Mouse (Mus musculus): ENCODE measurements around the gene Mrpl51. TPM values are rescaled to one million over a fixed set of nuclear protein-coding genes. Genes with fewer than 3 reads are reported as not detected.

Mrpl51 gene
- total RNA-seq, 1 experiment, result 184 TPM

DNA sequence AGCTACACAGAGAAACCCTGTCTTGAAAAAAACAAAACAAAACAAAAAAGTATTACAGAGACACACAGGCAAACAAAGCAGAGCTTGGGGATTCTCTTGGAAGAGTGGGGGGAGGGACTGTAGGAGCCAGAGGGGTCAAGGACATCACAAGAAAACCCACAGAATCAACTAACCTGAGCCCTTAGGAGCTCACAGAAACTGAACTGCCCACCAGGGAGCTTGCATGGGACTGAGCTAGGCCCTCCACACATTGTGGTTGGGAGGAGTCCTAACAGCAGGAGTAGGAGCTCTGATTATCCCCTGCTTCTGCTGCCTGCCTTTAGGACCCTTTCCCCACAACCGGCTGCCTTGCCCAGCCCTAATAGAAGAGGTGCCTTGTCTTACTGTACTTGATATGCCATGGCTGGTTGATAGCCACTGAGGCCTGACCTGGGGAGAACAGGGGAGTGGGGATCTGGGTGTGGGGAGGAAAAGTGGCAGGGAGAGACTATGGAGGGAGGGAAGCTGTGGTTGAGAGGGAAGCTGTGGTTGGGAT is 4.0 kb downstream of the Mrpl51 start:
- in situ Hi-C loops (cut with MboI; ENCODE audit: low sequenced_read_pairs in 2 of 2, unreplicated experiment in 2 of 2), result no loop called here
- H3K27ac ChIP-seq (ENCODE audit: insufficient read depth, low read depth, low read length, poor library complexity, severe bottlenecking), result peak overlapping the region; percentile 98
- no peak for TF ChIP-seq ZC3H11A (IDR thresholded peaks at IDR 0.05; ENCODE audit: borderline replicate concordance, low read depth, low read length)
- no peak for TF ChIP-seq ZNF384 (IDR thresholded peaks at IDR 0.05; ENCODE audit: low read depth, low read length)
- TF ChIP-seq CHD2 (IDR thresholded peaks at IDR 0.05; ENCODE audit: low read depth, low read length), result no peak
- TF ChIP-seq HCFC1 (IDR thresholded peaks at IDR 0.05; ENCODE audit: borderline replicate concordance, insufficient read depth, low read length), result no peak
- no peak for TF ChIP-seq MAFK (IDR thresholded peaks at IDR 0.05; ENCODE audit: insufficient read depth, low read depth, low read length)
- DNase-seq (ENCODE audit: low read depth, low spot score), result no peak
- H3K4me3 ChIP-seq (ENCODE audit: insufficient read depth in 1 of 2, low read depth in 1 of 2, low read length in 2 of 2, poor library complexity in 1 of 2, severe bottlenecking in 1 of 2), result no peak overlapping the region
- peak overlapping the region; percentile 60 for H3K9ac ChIP-seq (ENCODE audit: insufficient read depth, low read depth, low read length, poor library complexity, severe bottlenecking)
- H3K4me1 ChIP-seq (ENCODE audit: control insufficient read depth in 2 of 2, insufficient read depth in 2 of 2, low read length in 2 of 2, poor library complexity in 1 of 2), result peaks cover 6 to 12% of the 10 kb centered on the region in 2 experiments
- H3K9me3 ChIP-seq (ENCODE audit: control insufficient read depth, insufficient read depth, low read depth, low read length), result no peaks in the 10 kb centered on the region
- H3K36me3 ChIP-seq (ENCODE audit: control insufficient read depth, insufficient read depth, low read length, poor library complexity, severe bottlenecking), result peaks cover 2% of the 10 kb centered on the region

DNA sequence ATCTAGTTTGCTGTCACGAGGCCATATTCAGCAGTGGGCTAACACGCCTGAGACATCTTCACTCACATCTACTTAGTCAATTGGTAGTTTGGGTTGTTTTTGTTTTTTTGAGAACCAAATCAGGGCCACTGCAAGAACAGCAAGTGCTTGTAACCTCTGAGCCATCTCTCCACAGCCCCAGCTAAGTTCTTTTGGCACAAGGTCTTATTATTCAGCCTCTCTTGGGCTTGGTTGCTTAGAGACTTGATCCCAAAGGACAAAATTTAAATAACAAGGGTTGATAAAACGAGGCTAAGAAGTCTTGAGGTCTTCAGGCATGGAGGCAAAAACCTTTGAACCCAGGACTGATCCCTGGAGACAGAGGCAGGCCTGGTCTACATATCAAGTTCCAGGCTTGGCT is 4.7 kb downstream of the Mrpl51 start:
- Histone ChIP-seq H3K9ac (ENCODE audit: insufficient read depth, low read depth, low read length, poor library complexity, severe bottlenecking) (no peak overlapping the region), H3K4me1 (ENCODE audit: control insufficient read depth in 2 of 2, insufficient read depth in 2 of 2, low read length in 2 of 2, poor library complexity in 1 of 2) (peaks cover 6 to 12% of the 10 kb centered on the region in 2 experiments), H3K9me3 (ENCODE audit: control insufficient read depth, insufficient read depth, low read depth, low read length) (no peaks in the 10 kb centered on the region), H3K4me3 (ENCODE audit: insufficient read depth in 1 of 2, low read depth in 1 of 2, low read length in 2 of 2, poor library complexity in 1 of 2, severe bottlenecking in 1 of 2) (no peak overlapping the region), H3K36me3 (ENCODE audit: control insufficient read depth, insufficient read depth, low read length, poor library complexity, severe bottlenecking) (peaks cover 2% of the 10 kb centered on the region), H3K27ac (ENCODE audit: insufficient read depth, low read depth, low read length, poor library complexity, severe bottlenecking) (peak overlapping the region; percentile 98; the same call in 1 of the 2 replicates)
- no peak for DNase-seq (ENCODE audit: low read depth, low spot score)
- TF ChIP-seq ZNF384 (IDR thresholded peaks at IDR 0.05; ENCODE audit: low read depth, low read length), result peak; percentile 45; the same call in 1 of the 2 replicates
- TF ChIP-seq MAFK (IDR thresholded peaks at IDR 0.05; ENCODE audit: insufficient read depth, low read depth, low read length), result no peak
- in situ Hi-C loops (cut with MboI; ENCODE audit: low sequenced_read_pairs in 2 of 2, unreplicated experiment in 2 of 2), result no loop called here

DNA sequence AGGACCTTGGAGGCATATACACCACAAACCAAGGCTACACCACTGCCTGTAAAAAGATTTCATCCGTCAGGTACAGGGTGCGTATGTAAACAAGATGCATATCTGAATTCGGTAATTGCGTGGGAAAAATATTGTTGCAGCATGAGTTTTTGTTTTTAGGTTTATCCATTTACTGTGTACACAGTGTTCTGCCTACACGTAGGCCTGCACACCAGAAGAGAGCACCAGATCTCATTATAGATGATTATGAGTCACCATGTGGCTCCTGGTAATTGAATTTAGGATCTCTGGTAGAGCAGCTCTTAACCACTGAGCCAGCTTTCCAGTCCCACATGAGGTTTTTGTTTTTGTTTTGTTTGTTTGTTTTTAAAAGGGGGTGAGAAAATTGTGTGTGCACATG is 5.6 kb downstream of the Mrpl51 start:
- Histone ChIP-seq H3K27ac (ENCODE audit: insufficient read depth, low read depth, low read length, poor library complexity, severe bottlenecking) (peak overlapping the region; percentile 98; the same call in 1 of the 2 replicates), H3K4me3 (ENCODE audit: insufficient read depth in 1 of 2, low read depth in 1 of 2, low read length in 2 of 2, poor library complexity in 1 of 2, severe bottlenecking in 1 of 2) (no peak overlapping the region), H3K4me1 (ENCODE audit: control insufficient read depth in 2 of 2, insufficient read depth in 2 of 2, low read length in 2 of 2, poor library complexity in 1 of 2) (peaks cover 6 to 12% of the 10 kb centered on the region in 2 experiments), H3K36me3 (ENCODE audit: control insufficient read depth, insufficient read depth, low read length, poor library complexity, severe bottlenecking) (peaks cover 2% of the 10 kb centered on the region), H3K9me3 (ENCODE audit: control insufficient read depth, insufficient read depth, low read depth, low read length) (no peaks in the 10 kb centered on the region), H3K9ac (ENCODE audit: insufficient read depth, low read depth, low read length, poor library complexity, severe bottlenecking) (no peak overlapping the region)
- no peak for DNase-seq (ENCODE audit: low read depth, low spot score)
- in situ Hi-C loops (cut with MboI; ENCODE audit: low sequenced_read_pairs in 2 of 2, unreplicated experiment in 2 of 2), result no loop called here
- TF ChIP-seq CHD2 (IDR thresholded peaks at IDR 0.05; ENCODE audit: low read depth, low read length), result no peak
- no peak for TF ChIP-seq ZC3H11A (IDR thresholded peaks at IDR 0.05; ENCODE audit: borderline replicate concordance, low read depth, low read length)
- TF ChIP-seq ZNF384 (IDR thresholded peaks at IDR 0.05; ENCODE audit: low read depth, low read length), result no peak
- TF ChIP-seq HCFC1 (IDR thresholded peaks at IDR 0.05; ENCODE audit: borderline replicate concordance, insufficient read depth, low read length), result no peak
- TF ChIP-seq MAFK (IDR thresholded peaks at IDR 0.05; ENCODE audit: insufficient read depth, low read depth, low read length), result no peak

DNA sequence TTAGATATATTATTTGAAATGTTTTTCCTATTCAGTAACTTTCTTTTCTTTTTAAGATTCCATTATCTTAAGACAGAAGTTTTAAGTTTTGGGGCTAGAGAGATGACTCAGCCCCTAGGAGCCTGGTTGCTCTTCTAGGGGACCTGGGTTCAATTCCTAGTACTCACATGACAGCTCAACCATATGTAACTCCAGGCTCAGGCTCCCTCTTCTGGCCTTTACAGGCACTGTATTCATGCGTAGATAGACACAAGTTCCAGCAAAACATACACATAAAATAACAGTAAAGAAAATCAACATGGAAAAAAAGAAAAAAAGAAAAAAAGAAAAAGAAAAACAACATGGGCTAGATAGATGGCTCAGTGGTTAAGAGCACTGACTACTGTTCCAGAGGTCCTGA is 18.8 kb downstream of the Mrpl51 start:
- Histone ChIP-seq H3K36me3 (ENCODE audit: control insufficient read depth, insufficient read depth, low read length, poor library complexity, severe bottlenecking) (no peaks in the 10 kb centered on the region), H3K9me3 (ENCODE audit: control insufficient read depth, insufficient read depth, low read depth, low read length) (no peaks in the 10 kb centered on the region), H3K4me3 (ENCODE audit: insufficient read depth in 1 of 2, low read depth in 1 of 2, low read length in 2 of 2, poor library complexity in 1 of 2, severe bottlenecking in 1 of 2) (no peak overlapping the region), H3K4me1 (ENCODE audit: control insufficient read depth in 2 of 2, insufficient read depth in 2 of 2, low read length in 2 of 2, poor library complexity in 1 of 2) (peaks cover 0 to 2% of the 10 kb centered on the region in 2 experiments; a peak in 1 of 4 replicates), H3K9ac (ENCODE audit: insufficient read depth, low read depth, low read length, poor library complexity, severe bottlenecking) (no peak overlapping the region), H3K27ac (ENCODE audit: insufficient read depth, low read depth, low read length, poor library complexity, severe bottlenecking) (no peak overlapping the region)
- no peak for DNase-seq (ENCODE audit: low read depth, low spot score)
- TF ChIP-seq ZC3H11A (IDR thresholded peaks at IDR 0.05; ENCODE audit: borderline replicate concordance, low read depth, low read length) (no peak), MAFK (IDR thresholded peaks at IDR 0.05; ENCODE audit: insufficient read depth, low read depth, low read length) (no peak), CHD2 (IDR thresholded peaks at IDR 0.05; ENCODE audit: low read depth, low read length) (no peak), HCFC1 (IDR thresholded peaks at IDR 0.05; ENCODE audit: borderline replicate concordance, insufficient read depth, low read length) (no peak), ZNF384 (IDR thresholded peaks at IDR 0.05; ENCODE audit: low read depth, low read length) (no peak)
- in situ Hi-C loops (cut with MboI; ENCODE audit: low sequenced_read_pairs in 2 of 2, unreplicated experiment in 2 of 2), result no loop called here

DNA sequence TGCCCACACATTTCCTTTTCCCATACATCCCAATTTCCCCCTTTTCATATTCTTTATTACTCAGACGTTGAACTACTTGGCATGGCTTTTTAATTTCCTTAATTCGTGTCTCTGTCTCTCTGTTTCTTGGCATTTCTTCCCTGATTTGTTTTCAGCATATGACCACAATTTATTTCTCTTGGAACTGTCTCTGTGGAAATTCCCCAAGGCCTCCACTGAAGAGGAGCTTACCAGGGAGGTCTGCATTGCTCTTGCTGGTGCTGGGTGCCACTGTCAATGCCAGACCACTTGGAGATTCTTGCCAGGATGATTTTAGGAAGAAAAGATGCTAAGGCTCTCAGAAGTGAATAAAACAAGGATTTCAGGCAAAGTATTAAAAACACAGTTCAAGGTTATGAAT is 21.0 kb downstream of the Mrpl51 start:
- DNase-seq (ENCODE audit: low read depth, low spot score), result no peak
- no peak for TF ChIP-seq ZC3H11A (IDR thresholded peaks at IDR 0.05; ENCODE audit: borderline replicate concordance, low read depth, low read length)
- TF ChIP-seq CHD2 (IDR thresholded peaks at IDR 0.05; ENCODE audit: low read depth, low read length), result no peak
- TF ChIP-seq HCFC1 (IDR thresholded peaks at IDR 0.05; ENCODE audit: borderline replicate concordance, insufficient read depth, low read length), result no peak
- no peak for TF ChIP-seq MAFK (IDR thresholded peaks at IDR 0.05; ENCODE audit: insufficient read depth, low read depth, low read length)
- no peak for TF ChIP-seq ZNF384 (IDR thresholded peaks at IDR 0.05; ENCODE audit: low read depth, low read length)
- in situ Hi-C loops (cut with MboI; ENCODE audit: low sequenced_read_pairs in 2 of 2, unreplicated experiment in 2 of 2), result no loop called here
- no peaks in the 10 kb centered on the region for H3K36me3 ChIP-seq (ENCODE audit: control insufficient read depth, insufficient read depth, low read length, poor library complexity, severe bottlenecking)
- no peak overlapping the region for H3K27ac ChIP-seq (ENCODE audit: insufficient read depth, low read depth, low read length, poor library complexity, severe bottlenecking)
- H3K9me3 ChIP-seq (ENCODE audit: control insufficient read depth, insufficient read depth, low read depth, low read length), result no peaks in the 10 kb centered on the region
- H3K9ac ChIP-seq (ENCODE audit: insufficient read depth, low read depth, low read length, poor library complexity, severe bottlenecking), result no peak overlapping the region
- H3K4me3 ChIP-seq (ENCODE audit: insufficient read depth in 1 of 2, low read depth in 1 of 2, low read length in 2 of 2, poor library complexity in 1 of 2, severe bottlenecking in 1 of 2), result no peak overlapping the region
- H3K4me1 ChIP-seq (ENCODE audit: control insufficient read depth in 2 of 2, insufficient read depth in 2 of 2, low read length in 2 of 2, poor library complexity in 1 of 2), result 0 out of 4 replicates have a peak, but pooled peaks cover 0 to 3% of the 10 kb centered on the region in 2 experiments

Data from ES-E14 (cell line).